In the genomic region with DNA sequence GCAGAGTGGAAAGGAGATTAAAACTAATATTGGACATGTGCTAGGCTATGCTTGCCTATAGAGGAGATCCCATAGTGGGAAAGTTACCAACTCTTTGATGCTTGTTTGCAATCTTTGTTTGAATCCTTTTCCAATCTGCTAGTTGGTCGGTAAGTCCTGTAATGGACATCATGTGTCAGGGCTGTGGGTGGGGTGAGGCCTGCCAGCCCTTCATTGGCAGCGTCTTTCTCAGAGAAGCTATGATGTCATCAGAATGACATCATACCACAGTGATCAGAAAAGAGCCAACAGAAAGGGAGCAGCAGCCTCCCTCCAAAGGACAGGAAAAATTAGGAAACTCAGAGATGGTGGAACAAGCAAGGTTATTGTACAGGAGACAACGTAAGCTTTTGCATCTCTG, we compare ENCODE assay signal across 21 mouse cellular contexts.
"Had no signal": no experiment of that assay in that cellular context is flagged by ENCODE, and none has a peak within 500 bp of the region (broad histone marks: within the 10 kb centered on the region; RNA-seq: fewer than 3 reads in every experiment).

No protein-coding gene starts in this region.

- H3K4me2 ChIP-seq: heart, embryonic 12.5 days; hindbrain, embryonic 13.5 days; hindbrain, embryonic 15.5 days; kidney, embryonic 15.5 days; limb, embryonic 12.5 days; liver, embryonic 11.5 days; liver, embryonic 13.5 days; liver, embryonic 15.5 days had no signal

- H3K36me3 ChIP-seq: heart, embryonic 12.5 days; kidney, embryonic 15.5 days; limb, embryonic 10.5 days; limb, embryonic 12.5 days; liver, embryonic 13.5 days; liver, embryonic 15.5 days had no signal

- H3K27me3 ChIP-seq: heart, embryonic 12.5 days; hindbrain, embryonic 13.5 days; hindbrain, embryonic 15.5 days; kidney, embryonic 15.5 days; limb, embryonic 12.5 days; liver, embryonic 13.5 days; liver, embryonic 15.5 days had no signal

- H3K9me3 ChIP-seq: heart, embryonic 12.5 days; hindbrain, embryonic 13.5 days; hindbrain, embryonic 15.5 days; kidney, embryonic 15.5 days; limb, embryonic 10.5 days; limb, embryonic 12.5 days; liver, embryonic 13.5 days; liver, embryonic 15.5 days had no signal

- ATAC-seq: hindbrain, postnatal 0 days; intestine, embryonic 16.5 days had no signal

- H3K4me1 ChIP-seq: hindbrain, embryonic 13.5 days; kidney, embryonic 15.5 days; limb, embryonic 10.5 days; limb, embryonic 12.5 days; liver, embryonic 13.5 days; liver, embryonic 15.5 days had no signal

- H3K9ac ChIP-seq: heart, embryonic 12.5 days; hindbrain, embryonic 13.5 days; hindbrain, embryonic 15.5 days; kidney, embryonic 15.5 days; limb, embryonic 12.5 days; liver, embryonic 13.5 days; liver, embryonic 15.5 days had no signal

- H3K4me3 ChIP-seq: heart, embryonic 12.5 days; hindbrain, embryonic 13.5 days; hindbrain, embryonic 15.5 days; kidney, embryonic 15.5 days; limb, embryonic 10.5 days; limb, embryonic 12.5 days; liver, embryonic 13.5 days; liver, embryonic 15.5 days had no signal

- H3K27ac ChIP-seq: hindbrain, embryonic 13.5 days; hindbrain, embryonic 15.5 days; hindbrain, postnatal 0 days; kidney, embryonic 15.5 days; kidney, postnatal 0 days; limb, embryonic 10.5 days; liver, embryonic 13.5 days; liver, embryonic 15.5 days had no signal

- DNase-seq: gastrocnemius, postnatal 14 days; gastrocnemius, postnatal 36 days; kidney, adult 11 months; kidney, adult 2 months; kidney, adult 9 months; kidney, postnatal 14 days; kidney, postnatal 36 days; layer of hippocampus, adult 9-11 months; liver; liver, embryonic 13.5 days had no signal
